Mouse (Mus musculus) olfactory bulb, adult 2 months (tissue): ENCODE measurements around the gene Det1.

Experiments
- CTCF ChIP-seq: fragments of 200-500 bp; IDR thresholded peaks from 2 replicates; pipeline ENCODE4 v1.5.1; 2012; ENCODE audit warnings: low read depth, mild to moderate bottlenecking, low read length, moderate library complexity; ENCODE audit not compliant: insufficient read depth
- POLR2A ChIP-seq: fragments of 200-500 bp; IDR thresholded peaks from 2 replicates; pipeline ENCODE4 v1.6.1; 2012; ENCODE audit warnings: mild to moderate bottlenecking, low read depth, low read length, moderate library complexity; ENCODE audit not compliant: insufficient read depth

DNA sequence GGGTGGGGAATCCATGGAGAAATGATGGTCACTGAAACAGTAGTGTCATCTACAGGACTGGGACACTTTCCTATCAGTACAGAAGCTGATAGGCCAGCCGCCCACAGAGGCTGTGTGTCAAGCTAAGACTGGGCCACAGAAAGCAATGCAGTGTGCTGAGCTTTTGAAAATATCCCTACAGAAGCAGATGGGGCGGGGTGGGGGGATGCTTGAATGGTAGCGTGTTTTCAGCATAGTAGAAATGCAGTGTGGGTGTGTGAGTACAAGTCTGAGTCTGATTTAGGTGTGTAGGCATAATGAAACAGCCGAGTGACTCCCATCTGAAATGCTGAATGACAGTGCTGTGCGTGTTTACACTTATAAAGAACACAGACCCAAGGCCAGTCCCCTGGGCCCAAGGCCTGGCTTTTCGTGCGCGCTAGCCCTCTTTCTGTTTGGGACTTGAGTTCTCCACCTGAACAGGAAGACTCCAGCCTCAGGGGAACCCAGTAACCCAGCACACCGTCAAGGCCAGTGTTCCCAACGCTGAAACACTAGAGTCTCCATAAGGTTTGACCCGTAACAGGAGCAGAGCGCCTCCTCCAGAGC, 59.2 kb downstream of the Det1 start:
- no peak for TF ChIP-seq CTCF
- TF ChIP-seq POLR2A, result no peak
